Mouse (Mus musculus): ENCODE measurements at regions not wholly inside any gene's neighbourhood (a gene's known extent, or its start where the extent isn't known, plus 50 kb on each side); places are given as distances from the start of the nearest gene placed in this dataset.

- no peak for DNase-seq (ENCODE audit: low read depth in 1 of 2, low spot score in 2 of 2)
Measured at GRCm38 (mm10) chr8:34392208-34392980, 280.9 kb upstream of the Gm10131 start.

GRCm38 (mm10) chr8:34385806-34386439 is 274.4 kb upstream of the Gm10131 start:
- DNase-seq (ENCODE audit: low read depth in 1 of 2, low spot score in 2 of 2), result no peak

GRCm38 (mm10) chr8:34380615-34381014 is 269.1 kb upstream of the Gm10131 start:
- DNase-seq (ENCODE audit: low read depth in 1 of 2, low spot score in 2 of 2), result no peak

GRCm38 (mm10) chr8:34377154-34377553 is 265.6 kb upstream of the Gm10131 start:
- DNase-seq (ENCODE audit: low read depth in 1 of 2, low spot score in 2 of 2), result no peak

- DNase-seq (ENCODE audit: low read depth in 1 of 2, low spot score in 2 of 2), result no peak
Measured at GRCm38 (mm10) chr8:34374242-34374641, 262.7 kb upstream of the Gm10131 start.

- no peak for DNase-seq (ENCODE audit: low read depth in 1 of 2, low spot score in 2 of 2)
Measured at GRCm38 (mm10) chr8:34372666-34372980, 261.1 kb upstream of the Gm10131 start.

- DNase-seq (ENCODE audit: low read depth in 1 of 2, low spot score in 2 of 2), result no peak
Measured at GRCm38 (mm10) chr8:34371973-34372665, 260.6 kb upstream of the Gm10131 start.

GRCm38 (mm10) chr8:34371391-34371790 is 259.9 kb upstream of the Gm10131 start:
- DNase-seq (ENCODE audit: low read depth in 1 of 2, low spot score in 2 of 2), result no peak

GRCm38 (mm10) chr8:34368556-34368955 is 257.0 kb upstream of the Gm10131 start:
- DNase-seq (ENCODE audit: low read depth in 1 of 2, low spot score in 2 of 2), result no peak

- no peak for DNase-seq (ENCODE audit: low read depth in 1 of 2, low spot score in 2 of 2)
Measured at GRCm38 (mm10) chr8:34364446-34365035, 253.0 kb upstream of the Gm10131 start.

- no peak for DNase-seq (ENCODE audit: low read depth in 1 of 2, low spot score in 2 of 2)
Measured at GRCm38 (mm10) chr8:34363679-34364078, 252.1 kb upstream of the Gm10131 start.

GRCm38 (mm10) chr8:34363131-34363530 is 251.6 kb upstream of the Gm10131 start:
- DNase-seq (ENCODE audit: low read depth in 1 of 2, low spot score in 2 of 2), result no peak

- no peak for DNase-seq (ENCODE audit: low read depth in 1 of 2, low spot score in 2 of 2)
Measured at GRCm38 (mm10) chr8:34361377-34361776, 249.8 kb upstream of the Gm10131 start.

GRCm38 (mm10) chr8:34359776-34360175 is 248.2 kb upstream of the Gm10131 start:
- DNase-seq (ENCODE audit: low read depth in 1 of 2, low spot score in 2 of 2), result no peak

GRCm38 (mm10) chr8:34355059-34355458 is 243.5 kb upstream of the Gm10131 start:
- no peak for DNase-seq (ENCODE audit: low read depth in 1 of 2, low spot score in 2 of 2)

GRCm38 (mm10) chr8:34353140-34353855 is 241.8 kb upstream of the Gm10131 start:
- no peak for DNase-seq (ENCODE audit: low read depth in 1 of 2, low spot score in 2 of 2)

GRCm38 (mm10) chr8:34334851-34335250 is 223.3 kb upstream of the Gm10131 start:
- no peak for DNase-seq (ENCODE audit: low read depth in 1 of 2, low spot score in 2 of 2)

- no peak for DNase-seq (ENCODE audit: low read depth in 1 of 2, low spot score in 2 of 2)
Measured at GRCm38 (mm10) chr8:34331673-34332072, 220.1 kb upstream of the Gm10131 start.

GRCm38 (mm10) chr8:34326614-34326965 is 215.1 kb upstream of the Gm10131 start:
- DNase-seq (ENCODE audit: low read depth in 1 of 2, low spot score in 2 of 2), result no peak

- no peak for DNase-seq (ENCODE audit: low read depth in 1 of 2, low spot score in 2 of 2)
Measured at GRCm38 (mm10) chr8:34325841-34326613, 214.5 kb upstream of the Gm10131 start.

Data from monocyte, adult 2 months (primary cell).